Mouse (Mus musculus) erythroblast, adult 5-6 weeks (primary cell): ENCODE data around the gene Dxo. TPM values are rescaled to one million over a fixed set of nuclear protein-coding genes. Genes with fewer than 3 reads are reported as not detected.

Source experiments
- ATAC-seq: replicated peaks from 2 replicates; pipeline ENCODE4 v1.8.0; 2016; ENCODE audit warnings: moderate number of reproducible peaks, mild to moderate bottlenecking, moderate TSS enrichment, inconsistent platforms; ENCODE audit not compliant: poor library complexity, low FRiP score, severe bottlenecking
- total RNA-seq, 2 experiments: library from RNA; stranded (forward) in 1 of 2; stranded (reverse) in 1 of 2; fragments of 150-400 nt in 1 of 2; fragments of 200-764, 138-1000 nt in 1 of 2; gene quantifications; 2 replicates each; pipeline versions ENCODE4 v1.2.3 to v1.2.4; 2015 to 2017; ENCODE audit warnings: low replicate concordance in 2 of 2

Dxo gene
- total RNA-seq, 2 experiments from 2014 or later = 3.5 to 6.9 TPM

DNA sequence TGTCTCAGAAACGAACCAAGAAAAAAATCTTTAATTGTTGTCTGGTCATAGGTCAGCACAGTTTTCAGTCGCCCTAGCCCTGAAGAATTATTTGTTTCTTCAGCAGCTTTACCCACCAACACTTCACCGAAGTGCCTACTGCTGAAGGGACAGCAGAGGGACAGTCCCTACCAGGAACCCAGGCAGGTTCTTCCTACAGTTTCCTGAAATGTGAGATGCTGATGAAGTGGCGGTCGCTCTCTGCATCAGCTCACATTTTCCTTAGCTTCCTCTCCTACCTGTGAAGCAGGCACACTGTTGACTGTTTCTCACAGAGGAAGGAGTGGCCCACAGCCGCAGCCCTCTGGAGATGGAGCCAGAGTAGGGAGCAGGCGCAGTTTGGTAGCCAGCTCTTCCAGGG is 29.2 kb downstream of the Dxo start:
- ATAC-seq = no peak

DNA sequence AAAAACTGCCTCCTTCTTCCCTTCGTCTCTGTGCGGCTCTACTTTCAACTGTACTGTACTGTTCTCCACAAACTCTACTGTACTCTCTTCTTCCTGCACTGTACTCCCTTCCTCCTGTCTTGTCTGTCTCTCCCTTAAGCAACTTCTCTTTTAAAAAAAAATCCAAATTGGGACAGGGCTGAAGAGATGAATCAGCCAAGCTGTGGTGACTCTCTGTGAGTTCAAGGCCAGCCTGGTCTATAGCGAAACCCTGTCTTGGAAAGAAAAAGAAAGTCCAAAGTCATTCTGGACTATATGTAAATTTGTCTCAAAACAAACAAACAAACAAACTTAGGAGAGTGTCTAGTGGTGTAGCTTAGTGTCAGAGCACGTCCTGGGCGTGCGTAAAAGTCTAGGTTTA is 37.5 kb downstream of the Dxo start:
- no peak for ATAC-seq

DNA sequence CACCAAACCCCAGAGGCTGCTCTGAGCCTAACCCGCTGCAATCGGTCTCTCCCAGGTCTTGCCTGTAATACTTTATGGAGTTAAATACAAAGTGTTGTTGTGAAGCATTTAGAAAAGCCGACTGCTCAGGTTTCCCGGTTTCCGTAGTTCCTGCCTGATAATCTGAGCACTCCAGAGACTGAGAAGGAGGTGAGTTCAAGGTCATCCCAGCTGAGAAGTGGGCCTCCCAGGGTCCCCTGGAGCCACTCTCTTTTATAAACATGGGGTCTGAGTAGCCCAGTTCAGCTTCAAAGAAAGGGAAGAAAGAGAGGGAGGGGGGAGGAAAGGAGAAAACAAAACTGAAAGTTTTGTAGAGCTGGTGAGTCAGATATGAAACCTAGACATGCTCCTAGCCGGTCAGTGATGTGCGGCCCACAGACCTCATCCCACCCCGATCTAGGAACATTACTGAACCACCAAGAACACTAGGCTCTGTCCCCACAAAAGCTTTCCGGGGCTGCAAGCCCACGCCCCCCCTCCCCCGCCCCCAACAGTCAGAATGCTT is 42.6 kb downstream of the Dxo start, which contains the start of gene Zbtb12:
Gene Zbtb12, plus strand, starts transcription at position 148 of the 544 bp plus-strand sequence.
- ATAC-seq = no peak

DNA sequence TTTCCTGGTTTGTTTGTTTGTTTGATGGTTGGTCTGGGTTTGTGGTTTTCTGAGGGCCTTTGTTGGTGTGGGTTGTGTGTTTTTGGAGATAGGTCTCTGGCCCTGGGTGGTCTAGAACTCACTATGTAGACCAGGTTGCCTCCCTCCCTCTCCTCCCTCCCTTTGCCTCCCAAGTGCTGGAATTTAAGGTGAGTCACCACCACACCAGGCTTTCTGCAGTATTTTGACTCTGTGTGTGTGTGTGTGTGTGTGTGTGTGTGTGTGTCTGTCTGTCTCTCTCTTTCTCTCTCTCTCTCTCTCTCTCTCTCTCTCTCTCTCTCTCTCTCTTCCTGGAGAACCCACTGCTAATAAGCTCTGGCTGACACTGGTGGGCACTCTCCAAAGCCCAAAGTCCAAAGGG is 44.3 kb downstream of the Dxo start:
- no peak for ATAC-seq

DNA sequence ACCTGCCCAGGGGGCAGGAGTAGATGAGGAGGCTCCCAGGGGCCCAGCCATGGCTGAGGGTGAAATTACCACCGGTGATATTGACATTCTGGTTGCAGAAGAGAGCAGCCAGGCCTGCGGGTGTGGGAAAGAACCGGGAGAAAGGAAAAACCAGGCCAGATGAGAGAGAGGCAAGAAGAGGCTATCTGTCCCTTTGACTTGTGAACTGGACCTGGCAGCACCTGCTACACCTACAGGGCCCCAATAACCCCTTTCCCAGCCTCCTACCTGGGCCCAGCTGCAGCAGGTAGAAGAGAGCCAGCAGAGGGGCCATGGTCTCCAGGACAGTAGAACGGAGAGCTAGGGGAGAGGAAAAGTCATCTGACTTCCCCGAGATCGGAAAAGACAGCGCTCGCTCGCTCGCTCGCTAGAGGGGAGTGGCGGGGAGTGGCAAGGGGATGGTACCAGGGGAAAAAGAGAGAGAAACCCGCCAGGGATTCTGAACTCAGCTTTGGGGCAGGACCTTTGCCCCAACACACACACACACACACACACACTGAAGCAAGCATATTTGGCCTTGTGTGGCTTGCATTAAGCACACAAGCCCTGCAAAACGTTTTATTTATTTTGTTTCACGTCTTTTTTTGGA is 45.0 kb downstream of the Dxo start, which contains the start of gene Gm20547:
Gene Gm20547, minus strand, starts transcription at position 360 of the 628 bp plus-strand sequence.
- ATAC-seq = no peak

DNA sequence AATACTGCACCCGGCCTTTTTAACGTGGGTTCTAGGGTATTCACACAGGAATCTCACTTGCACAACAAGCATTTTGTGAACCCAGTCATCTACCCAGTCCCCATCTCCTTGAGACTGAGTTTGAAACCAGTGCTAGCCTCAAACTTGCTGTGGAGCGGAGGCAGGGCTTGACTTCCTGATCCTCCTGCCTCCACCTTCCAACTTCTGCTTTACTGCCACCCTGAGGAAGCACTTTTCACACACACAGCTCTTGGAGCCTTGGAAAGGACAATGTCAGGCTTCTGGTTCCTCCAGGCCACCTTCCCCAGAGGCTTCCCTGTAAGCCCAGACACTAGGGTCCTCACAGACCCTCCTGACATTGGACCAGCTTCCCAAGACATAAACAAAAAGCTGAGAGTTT is 46.5 kb downstream of the Dxo start:
- ATAC-seq = no peak

DNA sequence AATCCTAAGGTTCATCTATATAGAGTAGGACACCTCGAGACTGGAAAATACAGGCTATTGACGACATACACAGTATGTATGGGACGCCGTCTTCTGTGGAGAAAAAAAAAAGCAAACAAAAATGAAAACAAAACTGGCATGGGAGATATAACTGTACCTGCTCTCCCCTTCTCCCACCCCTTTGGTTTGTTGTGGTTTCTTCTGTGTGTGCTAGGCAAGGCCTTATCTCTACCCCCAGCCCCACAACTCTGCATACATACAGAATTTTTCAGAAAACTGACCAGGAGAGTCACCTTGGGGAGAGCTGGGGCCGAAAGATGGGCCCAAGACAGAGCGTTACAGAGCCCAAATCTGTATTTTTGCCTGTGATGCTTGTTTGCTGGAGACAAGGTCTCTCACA is 47.9 kb downstream of the Dxo start:
- no peak for ATAC-seq

DNA sequence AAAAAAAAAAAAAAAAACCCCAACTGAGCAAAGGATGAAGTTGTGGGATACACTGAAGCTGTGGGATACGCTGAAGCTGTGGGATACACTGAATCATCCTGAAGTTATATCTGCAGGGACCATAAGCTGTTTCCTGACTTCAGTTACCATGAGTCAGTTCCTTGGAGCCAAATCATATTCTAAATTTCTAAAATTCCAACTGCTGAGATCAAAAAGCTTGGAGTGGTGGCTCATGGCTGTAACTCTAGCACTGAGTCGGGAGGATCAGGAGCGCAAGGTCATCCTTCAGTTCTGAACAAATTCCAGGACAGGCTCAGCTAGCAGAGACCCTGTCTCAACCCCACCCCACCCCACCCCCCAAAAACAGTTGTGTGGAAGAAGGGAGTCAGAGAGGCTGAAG is 48.8 kb downstream of the Dxo start:
- no peak for ATAC-seq

DNA sequence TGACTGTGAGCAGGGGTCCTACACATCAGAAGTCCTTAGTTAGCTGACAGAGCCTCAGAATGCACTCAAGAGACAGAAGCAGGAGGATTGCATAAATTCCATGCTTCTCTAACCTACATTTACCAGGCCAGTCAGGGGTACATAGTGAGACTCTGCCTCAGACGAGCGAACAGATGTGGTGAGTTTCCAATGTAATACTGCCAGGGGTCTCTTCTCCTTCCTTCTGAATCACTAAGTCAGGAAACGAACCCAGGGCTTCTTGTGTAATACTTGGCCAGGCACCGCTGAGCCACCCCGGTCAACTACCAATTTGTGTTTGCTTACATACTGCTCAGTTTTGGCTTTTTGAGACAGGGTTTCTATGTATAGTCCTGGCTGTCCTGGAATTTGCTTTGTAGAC is 51.1 kb downstream of the Dxo start:
- no peak for ATAC-seq

Other genes with a start within 250 kb of the Dxo start
Only the 30 nearest of the 39 such genes appear.
- 2.3 TPM in 1 of 2 replicates, not detected in the other for gene Egfl8, start 221.0 kb upstream of the Dxo start, total RNA-seq (2015; ENCODE audit: low replicate concordance)
- gene Egfl8, start 221.0 kb upstream of the Dxo start, total RNA-seq (2017; ENCODE audit: low replicate concordance) = 0.34 TPM in 1 of 2 replicates, not detected in the other
- 13.6 and 21.3 TPM in 2 replicates for gene Ppt2, start 208.5 kb upstream of the Dxo start, total RNA-seq (2015; ENCODE audit: low replicate concordance)
- 2.9 and 3.3 TPM in 2 replicates for gene Ppt2, start 208.5 kb upstream of the Dxo start, total RNA-seq (2017; ENCODE audit: low replicate concordance)
- not detected in 2 replicates for gene Prrt1, start 207.5 kb upstream of the Dxo start, total RNA-seq (2015; ENCODE audit: low replicate concordance)
- gene Prrt1, start 207.5 kb upstream of the Dxo start, total RNA-seq (2017; ENCODE audit: low replicate concordance) = not detected in 2 replicates
- gene Fkbpl, start 192.3 kb upstream of the Dxo start, total RNA-seq (2015; ENCODE audit: low replicate concordance) = not detected in 2 replicates
- 0.42 and 3.9 TPM in 2 replicates for gene Fkbpl, start 192.3 kb upstream of the Dxo start, total RNA-seq (2017; ENCODE audit: low replicate concordance)
- gene Atf6b, start 189.9 kb upstream of the Dxo start, total RNA-seq (2015; ENCODE audit: low replicate concordance) = 4.2 and 6.9 TPM in 2 replicates
- gene Atf6b, start 189.9 kb upstream of the Dxo start, total RNA-seq (2017; ENCODE audit: low replicate concordance) = 4.0 and 6.1 TPM in 2 replicates
- gene Tnxb, start 166.5 kb upstream of the Dxo start, total RNA-seq (2015; ENCODE audit: low replicate concordance) = not detected in 2 replicates
- not detected in 2 replicates for gene Tnxb, start 166.5 kb upstream of the Dxo start, total RNA-seq (2017; ENCODE audit: low replicate concordance)
- 0.38 and 0.84 TPM in 2 replicates for gene C4b, start 93.1 kb upstream of the Dxo start, total RNA-seq (2015; ENCODE audit: low replicate concordance)
- gene C4b, start 93.1 kb upstream of the Dxo start, total RNA-seq (2017; ENCODE audit: low replicate concordance) = not detected in 2 replicates
- gene Cyp21a1, start 32.5 kb upstream of the Dxo start, total RNA-seq (2015; ENCODE audit: low replicate concordance) = not detected in 2 replicates
- gene Cyp21a1, start 32.5 kb upstream of the Dxo start, total RNA-seq (2017; ENCODE audit: low replicate concordance) = not detected in 2 replicates
- 8.3 and 8.6 TPM in 2 replicates for gene Stk19, start 74 bp upstream of the Dxo start, total RNA-seq (2015; ENCODE audit: low replicate concordance)
- 5.9 TPM in 2 replicates for gene Stk19, start 74 bp upstream of the Dxo start, total RNA-seq (2017; ENCODE audit: low replicate concordance)
- gene Skiv2l, start 13.2 kb downstream of the Dxo start, total RNA-seq (2015; ENCODE audit: low replicate concordance) = 4.8 and 9.8 TPM in 2 replicates
- 16.0 and 20.4 TPM in 2 replicates for gene Skiv2l, start 13.2 kb downstream of the Dxo start, total RNA-seq (2017; ENCODE audit: low replicate concordance)
- 23.0 and 30.0 TPM in 2 replicates for gene Nelfe, start 13.4 kb downstream of the Dxo start, total RNA-seq (2015; ENCODE audit: low replicate concordance)
- 16.3 and 19.7 TPM in 2 replicates for gene Nelfe, start 13.4 kb downstream of the Dxo start, total RNA-seq (2017; ENCODE audit: low replicate concordance)
- not detected in 2 replicates for gene Cfb, start 25.5 kb downstream of the Dxo start, total RNA-seq (2015; ENCODE audit: low replicate concordance)
- gene Cfb, start 25.5 kb downstream of the Dxo start, total RNA-seq (2017; ENCODE audit: low replicate concordance) = 0.43 and 0.56 TPM in 2 replicates
- 0.38 and 0.42 TPM in 2 replicates for gene Zbtb12, start 42.5 kb downstream of the Dxo start, total RNA-seq (2015; ENCODE audit: low replicate concordance)
- gene Zbtb12, start 42.5 kb downstream of the Dxo start, total RNA-seq (2017; ENCODE audit: low replicate concordance) = 0.98 TPM in 1 of 2 replicates, not detected in the other
- 1.5 TPM in 1 of 2 replicates, not detected in the other for gene Gm20547, start 45.0 kb downstream of the Dxo start, total RNA-seq (2015; ENCODE audit: low replicate concordance)
- gene Gm20547, start 45.0 kb downstream of the Dxo start, total RNA-seq (2017; ENCODE audit: low replicate concordance) = not detected in 2 replicates
- 3.6 TPM in 1 of 2 replicates, not detected in the other for gene C2, start 61.2 kb downstream of the Dxo start, total RNA-seq (2015; ENCODE audit: low replicate concordance)
- 0.98 TPM in 1 of 2 replicates, not detected in the other for gene C2, start 61.2 kb downstream of the Dxo start, total RNA-seq (2017; ENCODE audit: low replicate concordance)
- 18.8 and 19.9 TPM in 2 replicates for gene Ehmt2, start 61.5 kb downstream of the Dxo start, total RNA-seq (2015; ENCODE audit: low replicate concordance)
- 18.8 and 22.0 TPM in 2 replicates for gene Ehmt2, start 61.5 kb downstream of the Dxo start, total RNA-seq (2017; ENCODE audit: low replicate concordance)
- not detected in 2 replicates for gene Slc44a4, start 77.4 kb downstream of the Dxo start, total RNA-seq (2015; ENCODE audit: low replicate concordance)
- not detected in 2 replicates for gene Slc44a4, start 77.4 kb downstream of the Dxo start, total RNA-seq (2017; ENCODE audit: low replicate concordance)
- gene Neu1, start 94.2 kb downstream of the Dxo start, total RNA-seq (2015; ENCODE audit: low replicate concordance) = 12.3 and 12.9 TPM in 2 replicates
- 7.0 and 8.7 TPM in 2 replicates for gene Neu1, start 94.2 kb downstream of the Dxo start, total RNA-seq (2017; ENCODE audit: low replicate concordance)
- gene Hspa1b, start 122.2 kb downstream of the Dxo start, total RNA-seq (2015; ENCODE audit: low replicate concordance) = 4.0 and 7.3 TPM in 2 replicates
- gene Hspa1b, start 122.2 kb downstream of the Dxo start, total RNA-seq (2017; ENCODE audit: low replicate concordance) = 4.3 and 7.9 TPM in 2 replicates
- not detected in 2 replicates for gene Gm20481, start 132.9 kb downstream of the Dxo start, total RNA-seq (2015; ENCODE audit: low replicate concordance)
- not detected in 2 replicates for gene Gm20481, start 132.9 kb downstream of the Dxo start, total RNA-seq (2017; ENCODE audit: low replicate concordance)
- 1.5 and 2.9 TPM in 2 replicates for gene Hspa1a, start 135.1 kb downstream of the Dxo start, total RNA-seq (2015; ENCODE audit: low replicate concordance)
- 5.0 and 5.4 TPM in 2 replicates for gene Hspa1a, start 135.1 kb downstream of the Dxo start, total RNA-seq (2017; ENCODE audit: low replicate concordance)
- gene Hspa1l, start 135.7 kb downstream of the Dxo start, total RNA-seq (2015; ENCODE audit: low replicate concordance) = not detected in 2 replicates
- not detected in 2 replicates for gene Hspa1l, start 135.7 kb downstream of the Dxo start, total RNA-seq (2017; ENCODE audit: low replicate concordance)
- gene Lsm2, start 144.8 kb downstream of the Dxo start, total RNA-seq (2015; ENCODE audit: low replicate concordance) = 46.8 and 50.3 TPM in 2 replicates
- gene Lsm2, start 144.8 kb downstream of the Dxo start, total RNA-seq (2017; ENCODE audit: low replicate concordance) = 11.2 and 16.7 TPM in 2 replicates
- 24.4 and 33.4 TPM in 2 replicates for gene Vars, start 164.0 kb downstream of the Dxo start, total RNA-seq (2015; ENCODE audit: low replicate concordance)
- 37.4 and 45.0 TPM in 2 replicates for gene Vars, start 164.0 kb downstream of the Dxo start, total RNA-seq (2017; ENCODE audit: low replicate concordance)
- gene Vwa7, start 179.6 kb downstream of the Dxo start, total RNA-seq (2015; ENCODE audit: low replicate concordance) = not detected in 2 replicates
- not detected in 2 replicates for gene Vwa7, start 179.6 kb downstream of the Dxo start, total RNA-seq (2017; ENCODE audit: low replicate concordance)
- gene Sapcd1, start 191.0 kb downstream of the Dxo start, total RNA-seq (2015; ENCODE audit: low replicate concordance) = 2.3 TPM in 1 of 2 replicates, not detected in the other
- not detected in 2 replicates for gene Sapcd1, start 191.0 kb downstream of the Dxo start, total RNA-seq (2017; ENCODE audit: low replicate concordance)
- 0.38 and 1.5 TPM in 2 replicates for gene Msh5, start 209.7 kb downstream of the Dxo start, total RNA-seq (2015; ENCODE audit: low replicate concordance)
- gene Msh5, start 209.7 kb downstream of the Dxo start, total RNA-seq (2017; ENCODE audit: low replicate concordance) = 5.7 and 8.8 TPM in 2 replicates
- gene Clic1, start 212.9 kb downstream of the Dxo start, total RNA-seq (2015; ENCODE audit: low replicate concordance) = 74.6 and 85.9 TPM in 2 replicates
- 66.9 and 68.8 TPM in 2 replicates for gene Clic1, start 212.9 kb downstream of the Dxo start, total RNA-seq (2017; ENCODE audit: low replicate concordance)
- 1.0 and 1.7 TPM in 2 replicates for gene Ddah2, start 222.0 kb downstream of the Dxo start, total RNA-seq (2015; ENCODE audit: low replicate concordance)
- gene Ddah2, start 222.0 kb downstream of the Dxo start, total RNA-seq (2017; ENCODE audit: low replicate concordance) = 2.2 TPM in 1 of 2 replicates, not detected in the other
- not detected in 2 replicates for gene Ly6g6c, start 228.4 kb downstream of the Dxo start, total RNA-seq (2015; ENCODE audit: low replicate concordance)
- gene Ly6g6c, start 228.4 kb downstream of the Dxo start, total RNA-seq (2017; ENCODE audit: low replicate concordance) = not detected in 2 replicates